Mouse (Mus musculus) limb, embryonic 15.5 days (tissue): ENCODE measurements around the gene Tbca. TPM values are rescaled to one million over a fixed set of nuclear protein-coding genes. Genes with fewer than 3 reads are reported as not detected.

Experiments used
- ATAC-seq: fragments of 200-750 bp; cut with Nextera tagmentation; 2 replicates; pipeline ENCODE4 v1.8.0; 2017; ENCODE audit warnings: low read depth, moderate TSS enrichment; ENCODE audit not compliant: insufficient number of reproducible peaks, low FRiP score, low TSS enrichment
- H3K27ac ChIP-seq: fragments of 300-500 bp; sonication (generic); 2 replicates; pipeline ENCODE4 v1.5.1; 2015; ENCODE audit warnings: moderate library complexity, mild to moderate bottlenecking, inconsistent platforms
- H3K27me3 ChIP-seq: fragments of 300-500 bp; sonication (generic); 2 replicates; pipeline ENCODE4 v1.6.1; 2015; ENCODE audit warnings: inconsistent platforms
- H3K36me3 ChIP-seq: fragments of 300-500 bp; sonication (generic); 2 replicates; pipeline ENCODE4 v1.6.1; 2015; ENCODE audit warnings: inconsistent platforms
- H3K4me1 ChIP-seq: fragments of 300-500 bp; sonication (generic); 2 replicates; pipeline ENCODE4 v1.6.1; 2015; ENCODE audit warnings: inconsistent platforms
- H3K4me2 ChIP-seq: fragments of 300-500 bp; sonication (generic); 2 replicates; pipeline ENCODE4 v1.6.1; 2015; ENCODE audit warnings: mild to moderate bottlenecking, inconsistent platforms
- H3K4me3 ChIP-seq: fragments of 300-500 bp; sonication (generic); 2 replicates; pipeline ENCODE4 v1.5.1; 2015; ENCODE audit warnings: mild to moderate bottlenecking, inconsistent platforms
- H3K9ac ChIP-seq: fragments of 300-500 bp; sonication (generic); 2 replicates; pipeline ENCODE4 v1.6.1; 2015; ENCODE audit warnings: inconsistent platforms
- H3K9me3 ChIP-seq: fragments of 300-500 bp; sonication (generic); 2 replicates; pipeline ENCODE4 v1.6.1; 2016; ENCODE audit warnings: inconsistent platforms
- WGBS: fragments of 180-500 bp; shearing (Covaris S2); methylation state at CpG from one replicate; pipeline ENCODE4 v1.1.7; 2015; 5-methylcytosine and 5-hydroxymethylcytosine counted together
- polyA plus RNA-seq: library from polyadenylated mRNA; unstranded; fragments of >200 nt; fragmentation: Nextera tagmentation; extraction: Ambion mirVana; gene quantifications from 2 replicates; pipeline ENCODE4 v1.2.1, GENCODE M21; 2015

Tbca gene
- polyA plus RNA-seq, 1 experiment from 2014 or later, result 208 TPM

- no peak for ATAC-seq
These were observed 84.7 kb downstream of the Tbca start for GRCm38 (mm10) chr13:94873111-94874038.

GRCm38 (mm10) chr13:94874039-94874425 is 85.3 kb downstream of the Tbca start:
- H3K4me1 ChIP-seq, result peaks cover 18% of the 10 kb centered on the region
- WGBS, result 3% methylated on average over 8 of the region's 8 CpGs
- no peak overlapping the region for H3K4me2 ChIP-seq
- H3K9ac ChIP-seq, result no peak overlapping the region
- H3K27me3 ChIP-seq, result peaks cover 87% of the 10 kb centered on the region
- H3K9me3 ChIP-seq, result no peaks in the 10 kb centered on the region
- H3K4me3 ChIP-seq, result no peak overlapping the region
- no peaks in the 10 kb centered on the region for H3K36me3 ChIP-seq
- no peak for ATAC-seq
- H3K27ac ChIP-seq, result no peak overlapping the region

More at GRCm38 (mm10) chr13:94873111-94874038, 84.7 kb downstream of the Tbca start:
- Histone ChIP-seq H3K9ac (no peak overlapping the region), H3K27ac (no peak overlapping the region), H3K9me3 (no peaks in the 10 kb centered on the region), H3K4me1 (peaks cover 25% of the 10 kb centered on the region), H3K4me2 (0 out of 2 replicates have a peak overlapping the region, but pooled peaks have one; percentile 17), H3K27me3 (peaks cover 92% of the 10 kb centered on the region), H3K36me3 (no peaks in the 10 kb centered on the region), H3K4me3 (no peak overlapping the region)
- 2% methylated on average over 54 of the region's 54 CpGs for WGBS

GRCm38 (mm10) chr13:94874656-94875395 is 86.1 kb downstream of the Tbca start:
- Histone ChIP-seq H3K27ac (no peak overlapping the region), H3K4me1 (peaks cover 16% of the 10 kb centered on the region), H3K27me3 (peaks cover 82% of the 10 kb centered on the region), H3K4me3 (no peak overlapping the region), H3K4me2 (no peak overlapping the region), H3K36me3 (no peaks in the 10 kb centered on the region), H3K9ac (no peak overlapping the region), H3K9me3 (no peaks in the 10 kb centered on the region)
- WGBS, result 3% methylated on average over 23 of the region's 23 CpGs
- ATAC-seq, result no peak

- H3K4me3 ChIP-seq, result no peak within 1 kb of the TSS
- H3K36me3 ChIP-seq, result no peaks in the 10 kb centered on the region
- H3K4me2 ChIP-seq, result no peak within 1 kb of the TSS
- WGBS, result under 1% methylated on average over 30 of the region's 30 CpGs
- no peak for ATAC-seq
- peaks cover 83% of the 10 kb centered on the region for H3K27me3 ChIP-seq
- no peak within 1 kb of the TSS for H3K27ac ChIP-seq
- H3K9me3 ChIP-seq, result no peaks in the 10 kb centered on the region
- H3K4me1 ChIP-seq, result peaks cover 16% of the 10 kb centered on the region
- no peak within 1 kb of the TSS for H3K9ac ChIP-seq
These were observed 86.7 kb downstream of the Tbca start, which contains the start of gene Otp for GRCm38 (mm10) chr13:94875396-94875880. Gene Otp (plus strand): TSS chr13:94875602.

- Histone ChIP-seq H3K9ac (no peak overlapping the region), H3K9me3 (no peaks in the 10 kb centered on the region), H3K36me3 (no peaks in the 10 kb centered on the region), H3K27me3 (peaks cover 85% of the 10 kb centered on the region), H3K4me3 (no peak overlapping the region), H3K27ac (no peak overlapping the region), H3K4me1 (peaks cover 16% of the 10 kb centered on the region), H3K4me2 (no peak overlapping the region)
- WGBS, result 1% methylated on average over 30 of the region's 30 CpGs
- ATAC-seq, result no peak
These were observed 87.8 kb downstream of the Tbca start for GRCm38 (mm10) chr13:94876286-94877210.

- WGBS, result 2% methylated on average over 27 of the region's 27 CpGs
- no peak overlapping the region for H3K27ac ChIP-seq
- no peak for ATAC-seq
- no peak overlapping the region for H3K9ac ChIP-seq
- H3K4me3 ChIP-seq, result no peak overlapping the region
- H3K4me1 ChIP-seq, result peaks cover 16% of the 10 kb centered on the region
- H3K27me3 ChIP-seq, result peaks cover 85% of the 10 kb centered on the region
- no peak overlapping the region for H3K4me2 ChIP-seq
- no peaks in the 10 kb centered on the region for H3K9me3 ChIP-seq
- H3K36me3 ChIP-seq, result no peaks in the 10 kb centered on the region
These were observed 88.5 kb downstream of the Tbca start for GRCm38 (mm10) chr13:94877211-94877590.

GRCm38 (mm10) chr13:94877991-94878745 is 89.5 kb downstream of the Tbca start:
- Histone ChIP-seq H3K27me3 (peaks cover 85% of the 10 kb centered on the region), H3K4me1 (peaks cover 19% of the 10 kb centered on the region), H3K27ac (no peak overlapping the region), H3K9me3 (no peaks in the 10 kb centered on the region), H3K4me3 (no peak overlapping the region), H3K36me3 (no peaks in the 10 kb centered on the region), H3K4me2 (no peak overlapping the region), H3K9ac (no peak overlapping the region)
- ATAC-seq, result no peak
- 13% methylated on average over 10 of the region's 10 CpGs for WGBS

GRCm38 (mm10) chr13:94881201-94881600 is 92.5 kb downstream of the Tbca start:
- Histone ChIP-seq H3K4me3 (no peak overlapping the region), H3K27ac (no peak overlapping the region), H3K27me3 (peaks cover 87% of the 10 kb centered on the region), H3K4me2 (no peak overlapping the region), H3K9me3 (no peaks in the 10 kb centered on the region), H3K9ac (no peak overlapping the region), H3K4me1 (peaks cover 25% of the 10 kb centered on the region), H3K36me3 (no peaks in the 10 kb centered on the region)
- no peak for ATAC-seq
- WGBS, result 2% methylated on average over 3 of the region's 3 CpGs

- no peak for ATAC-seq
- H3K4me3 ChIP-seq, result no peak overlapping the region
- no peaks in the 10 kb centered on the region for H3K36me3 ChIP-seq
- no peaks in the 10 kb centered on the region for H3K9me3 ChIP-seq
- no peak overlapping the region for H3K27ac ChIP-seq
- WGBS, result 2% methylated on average over 10 of the region's 10 CpGs
- no peak overlapping the region for H3K4me2 ChIP-seq
- peaks cover 86% of the 10 kb centered on the region for H3K27me3 ChIP-seq
- no peak overlapping the region for H3K9ac ChIP-seq
- H3K4me1 ChIP-seq, result peaks cover 25% of the 10 kb centered on the region
These were observed 93.5 kb downstream of the Tbca start for GRCm38 (mm10) chr13:94882221-94882620.

GRCm38 (mm10) chr13:94882711-94883145 is 94.0 kb downstream of the Tbca start:
- Histone ChIP-seq H3K9me3 (no peaks in the 10 kb centered on the region), H3K27ac (no peak overlapping the region), H3K4me1 (peaks cover 25% of the 10 kb centered on the region), H3K27me3 (peaks cover 86% of the 10 kb centered on the region), H3K4me2 (peak overlapping the region; percentile 87), H3K36me3 (no peaks in the 10 kb centered on the region), H3K4me3 (peak overlapping the region; percentile 46), H3K9ac (no peak overlapping the region)
- 0% methylated on average over 33 of the region's 37 CpGs for WGBS
- ATAC-seq, result no peak
